Mouse (Mus musculus): ENCODE measurements at regions not wholly inside any gene's neighbourhood (a gene's known extent, or its start where the extent isn't known, plus 50 kb on each side); places are given as distances from the start of the nearest gene placed in this dataset.

DNA sequence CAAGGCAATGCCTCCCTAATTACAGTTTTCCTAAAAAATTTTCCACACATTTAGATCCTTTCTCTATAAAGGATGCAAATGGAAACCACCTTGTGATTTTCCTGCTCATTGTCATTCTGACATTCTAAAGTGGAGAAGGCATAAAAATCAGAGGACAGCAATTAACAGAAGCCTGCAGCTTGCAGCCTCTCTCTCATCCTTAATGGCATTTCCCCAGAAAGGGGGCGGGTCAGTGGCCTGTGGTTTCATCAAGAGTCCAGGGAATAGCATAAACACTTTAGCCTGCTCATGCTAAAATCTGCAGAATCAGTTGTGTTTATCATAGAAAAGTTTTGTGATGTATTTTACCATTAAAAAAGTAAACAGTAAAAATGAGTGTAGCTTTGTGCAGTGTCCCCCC lies 117.3 kb downstream of the Klf6 start:
- TF ChIP-seq EP300 (IDR thresholded peaks at IDR 0.05) = no peak
- no peak for TF ChIP-seq CTCF (IDR thresholded peaks at IDR 0.05)
